Mouse (Mus musculus): ENCODE measurements around the gene Mast1.

Mast1 gene

GRCm38 (mm10) chr8:84936962-84937546 lies at the start of gene Mast1:
Gene Mast1, minus strand, starts transcription at chr8:84937359.
- peak; percentile 54 for DNase-seq

GRCm38 (mm10) chr8:84986379-84986945 lies 49.3 kb upstream of the Mast1 start:
- no peak for DNase-seq

- DNase-seq: peak; percentile 90 to 92
These were observed 48.7 kb upstream of the Mast1 start for GRCm38 (mm10) chr8:84985684-84986378.

GRCm38 (mm10) chr8:84985049-84985683 lies 48.0 kb upstream of the Mast1 start:
- DNase-seq: no peak

GRCm38 (mm10) chr8:84984294-84985048 lies 47.3 kb upstream of the Mast1 start:
- peak in 1 of 2 experiments; percentile 35 for DNase-seq

- DNase-seq: no peak
These were observed 45.4 kb upstream of the Mast1 start for GRCm38 (mm10) chr8:84982499-84983011.

GRCm38 (mm10) chr8:84981644-84982498 lies 44.7 kb upstream of the Mast1 start:
- no peak for DNase-seq

GRCm38 (mm10) chr8:84980622-84981358 lies 43.6 kb upstream of the Mast1 start:
- DNase-seq: peak in 1 of 2 experiments; percentile 31

GRCm38 (mm10) chr8:84979599-84980421 lies 42.7 kb upstream of the Mast1 start:
- DNase-seq: peak; percentile 79 to 82

GRCm38 (mm10) chr8:84978248-84978940 lies 41.2 kb upstream of the Mast1 start, which contains the start of gene Junb:
Gene Junb, minus strand, starts transcription at chr8:84978718.
- peak; percentile 92 to 97 for DNase-seq

GRCm38 (mm10) chr8:84977435-84978247 lies 40.5 kb upstream of the Mast1 start:
- peak; percentile 82 to 84 for DNase-seq

- no peak for DNase-seq
These were observed 39.7 kb upstream of the Mast1 start for GRCm38 (mm10) chr8:84976763-84977434.

- peak; percentile 92 to 93 for DNase-seq
These were observed 39.0 kb upstream of the Mast1 start for GRCm38 (mm10) chr8:84976031-84976762.

GRCm38 (mm10) chr8:84975434-84975833 lies 38.3 kb upstream of the Mast1 start:
- DNase-seq: peak; percentile 83 to 84

- no peak for DNase-seq
These were observed 37.5 kb upstream of the Mast1 start for GRCm38 (mm10) chr8:84974543-84975142.

- DNase-seq: peak in 1 of 2 experiments; percentile 30
These were observed 36.8 kb upstream of the Mast1 start for GRCm38 (mm10) chr8:84973803-84974542.
